ENCODE assay signal across 24 mouse cellular contexts in the genomic region with DNA sequence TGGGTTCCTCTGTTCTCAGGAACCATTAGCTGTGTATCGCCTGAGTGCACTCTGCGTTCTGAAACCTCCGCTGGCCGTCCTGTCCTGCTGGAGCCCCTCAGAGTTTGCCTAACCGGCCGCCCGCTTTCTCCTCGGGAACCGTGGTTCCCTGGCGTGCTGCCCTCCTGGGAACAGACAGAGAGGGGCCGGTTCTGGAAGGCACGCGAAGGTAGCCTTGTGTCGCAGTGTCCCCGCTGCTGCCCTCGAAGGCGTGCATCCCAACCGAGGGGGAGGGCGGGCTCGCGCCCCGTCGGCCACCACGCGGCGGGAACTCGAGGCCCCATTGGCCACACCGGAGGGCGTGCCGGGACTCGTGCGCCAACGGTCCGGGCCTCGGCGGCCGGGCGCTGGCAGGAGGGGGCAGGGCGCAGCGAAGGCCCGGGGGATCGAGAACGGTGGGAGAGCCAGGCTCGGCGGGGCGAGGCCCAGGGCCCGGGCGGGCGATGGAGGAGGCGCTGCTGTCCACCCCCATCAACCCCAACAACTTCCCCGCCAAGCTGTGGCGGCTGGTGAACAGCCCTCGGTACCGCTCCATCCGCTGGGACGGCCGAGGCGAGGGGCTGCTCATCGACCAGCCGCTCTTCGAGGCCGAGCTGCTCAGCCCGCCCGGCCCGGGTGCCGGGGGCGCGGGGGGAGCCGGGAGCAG. TPM values are rescaled to one million over a fixed set of nuclear protein-coding genes. Genes with fewer than 3 reads are reported as not detected.
DNase-seq lines count a peak whose midpoint lies in the region; ATAC-seq and TF ChIP-seq lines count a peak whose summit lies in the region.
"Had no signal": no experiment of that assay in that cellular context is flagged by ENCODE, and none has a peak within 500 bp of the region (broad histone marks: within the 10 kb centered on the region; RNA-seq: fewer than 3 reads in every experiment).

A gene (plus strand): TSS at position 375 of the 685 bp plus-strand sequence.

- H3K27me3 ChIP-seq in heart, adult 2 months (ENCODE audit: control insufficient read depth, insufficient read depth, low read length), result no peaks in the 10 kb centered on the region
- H3K27me3 ChIP-seq in testis, adult 2 months (ENCODE audit: control insufficient read depth, insufficient read depth, low read length), result no peaks in the 10 kb centered on the region
- no peaks in the 10 kb centered on the region for H3K27me3 ChIP-seq in hindbrain, embryonic 13.5 days
- H3K27me3 ChIP-seq: forebrain, embryonic 12.5 days; heart, embryonic 15.5 days had no signal

- WGBS in heart, adult 2 months, result 90% methylated on average over 64 of the region's 69 CpGs
- 88% methylated on average over 68 of the region's 69 CpGs for WGBS in hindbrain, embryonic 13.5 days

- no peaks in the 10 kb centered on the region; the same call in none of the 2 replicates for H3K36me3 ChIP-seq in heart, adult 2 months (ENCODE audit: control insufficient read depth, insufficient read depth, low read length)
- peaks cover 8% of the 10 kb centered on the region for H3K36me3 ChIP-seq in testis, adult 2 months (ENCODE audit: control insufficient read depth, insufficient read depth, low read length)
- H3K36me3 ChIP-seq in hindbrain, embryonic 13.5 days, result peaks cover 79% of the 10 kb centered on the region

- no peak for TF ChIP-seq EP300 in heart, adult 2 months (IDR thresholded peaks at IDR 0.05; ENCODE audit: insufficient read depth, low read depth, low read length)

- H3K4me2 ChIP-seq in hindbrain, embryonic 13.5 days, result no peak within 1 kb of the TSS
- H3K4me2 ChIP-seq: forebrain, embryonic 12.5 days; heart, embryonic 15.5 days had no signal

- ATAC-seq in hindbrain, embryonic 13.5 days (ENCODE audit: low FRiP score), result no peak
- ATAC-seq: CD4-positive, CD25-positive, alpha-beta regulatory T cell, adult 4 months had no signal

- TF ChIP-seq POLR2A in heart, adult 2 months (IDR thresholded peaks at IDR 0.05; ENCODE audit: insufficient read depth, low read depth, low read length), result no peak
- peak; percentile 81 for TF ChIP-seq POLR2A in testis, adult 2 months (IDR thresholded peaks at IDR 0.05; ENCODE audit: control insufficient read depth, low read depth, low read length)

- H3K79me2 ChIP-seq in heart, adult 2 months (replicated peaks; ENCODE audit: control insufficient read depth, insufficient read depth, low read length), result no peaks in the 10 kb centered on the region; the same call in 1 of the 2 replicates

- H3K9ac ChIP-seq in heart, adult 2 months (ENCODE audit: low read depth, low read length), result no peak within 1 kb of the TSS
- no peak within 1 kb of the TSS for H3K9ac ChIP-seq in hindbrain, embryonic 13.5 days
- H3K9ac ChIP-seq: forebrain, embryonic 12.5 days; heart, embryonic 15.5 days; liver, embryonic 14.5 days had no signal

- 0 out of 2 replicates have a peak, but pooled peaks cover 5% of the 10 kb centered on the region for H3K9me3 ChIP-seq in hindbrain, embryonic 13.5 days
- H3K9me3 ChIP-seq: heart, embryonic 15.5 days had no signal

- H3K4me1 ChIP-seq in heart, adult 2 months (ENCODE audit: control insufficient read depth, insufficient read depth, low read length), result no peaks in the 10 kb centered on the region
- peaks cover 6% of the 10 kb centered on the region for H3K4me1 ChIP-seq in testis, adult 2 months (ENCODE audit: control insufficient read depth, insufficient read depth, low read length)
- H3K4me1 ChIP-seq in hindbrain, embryonic 13.5 days (replicated peaks), result no peaks in the 10 kb centered on the region
- H3K4me1 ChIP-seq: forebrain, embryonic 12.5 days; heart, embryonic 15.5 days had no signal

- H3K27ac ChIP-seq in heart, adult 2 months, result no peak within 1 kb of the TSS
- H3K27ac ChIP-seq in layer of hippocampus, adult 2 months, result peak within 1 kb of the TSS; percentile 49; the same call in 1 of the 2 replicates
- peak within 1 kb of the TSS; percentile 98 for H3K27ac ChIP-seq in testis, adult 2 months (ENCODE audit: control insufficient read depth, insufficient read depth, low read depth, low read length)
- H3K27ac ChIP-seq in hindbrain, embryonic 13.5 days, result no peak within 1 kb of the TSS
- H3K27ac ChIP-seq: forebrain, embryonic 12.5 days; heart, embryonic 15.5 days; left cerebral cortex, adult 2 months; liver, embryonic 14.5 days had no signal

- no peak within 1 kb of the TSS for H3K4me3 ChIP-seq in heart, adult 2 months
- no peak within 1 kb of the TSS for H3K4me3 ChIP-seq in layer of hippocampus, adult 2 months
- peak within 1 kb of the TSS; percentile 87 for H3K4me3 ChIP-seq in testis, adult 2 months (ENCODE audit: control insufficient read depth, low read depth, low read length)
- H3K4me3 ChIP-seq in hindbrain, embryonic 13.5 days, result no peak within 1 kb of the TSS
- H3K4me3 ChIP-seq: forebrain, embryonic 12.5 days; heart, embryonic 15.5 days; left cerebral cortex, adult 2 months had no signal

- intact Hi-C loops in heart, adult 2 months (cut with DNase I), result no loop called here

- no peak for TF ChIP-seq CTCF in heart, adult 2 months (IDR thresholded peaks at IDR 0.05)
- TF ChIP-seq CTCF in layer of hippocampus, adult 2 months (conservative IDR thresholded peaks at IDR 0.05), result no peak
- TF ChIP-seq CTCF in testis, adult 2 months (IDR thresholded peaks at IDR 0.05; ENCODE audit: control insufficient read depth, insufficient read depth, insufficient replicate concordance, low read depth, low read length), result no peak

- peak; percentile 88 for DNase-seq in heart, adult 11 months
- DNase-seq in heart, adult 2 months, result no peak
- DNase-seq in layer of hippocampus, adult 2 months (ENCODE audit: low spot score in 2 of 2), result no peak
- no peak for DNase-seq in layer of hippocampus, postnatal 36 days
- DNase-seq in ES-CJ7 (ENCODE audit: low read depth, low spot score), result peak; percentile 25
- no peak for DNase-seq in B cell, adult 2 months
- DNase-seq: adrenal gland, adult 2 months; cerebellum, adult 9-10 months; gastrocnemius, postnatal 14 days; kidney, postnatal 10 days; left cerebral cortex, postnatal 4 days; lung, postnatal 10 days; midbrain, embryonic 14.5 days; spleen, adult 18-20 months had no signal

RNA-seq across cellular contexts. Expression of the gene that starts here (rescaled TPM):
- under 1 TPM in 1 of 2 experiments, not detected in 1; 0.05 TPM for total RNA-seq in heart, adult 2 months (2021)
- polyA plus RNA-seq in heart, adult 2 months (2012; rRNA removed), result 0.02 and 0.06 TPM in 2 replicates
- under 1 TPM; 0.56 to 0.90 TPM for total RNA-seq in layer of hippocampus, adult 2 months (2021)
- total RNA-seq in layer of hippocampus, postnatal 36 days (2021), result under 1 TPM; 0.22 to 0.78 TPM
- 89.4 and 90.3 TPM in 2 replicates for polyA plus RNA-seq in testis, adult 2 months (2012; rRNA removed)
- polyA plus RNA-seq in hindbrain, embryonic 13.5 days (2015; fragmentation: Nextera tagmentation; extraction: Ambion mirVana), result 0.51 and 0.63 TPM in 2 replicates
- total RNA-seq: common myeloid progenitor, adult 5-6 weeks; gastrocnemius, postnatal 14 days; hematopoietic stem cell, adult 5-6 weeks; megakaryocyte progenitor cell, adult 5-6 weeks had no signal

Comparison
In these comparisons a context has a peak if more than half of its experiments do, and no peak if none do; other contexts are left out.
1. RNA of the gene that starts here (polyA plus RNA-seq): 89.4 to 90.3 TPM in testis, adult 2 months; 0.51 to 0.63 TPM in hindbrain, embryonic 13.5 days and 0.02 to 0.06 TPM in heart, adult 2 months; every median in the first group is over 10 times any median in the second.
2. DNase-seq: peak in heart, adult 11 months (single experiment) and ES-CJ7 (single experiment); none in heart, adult 2 months (0 of 2), layer of hippocampus, adult 2 months (0 of 2), layer of hippocampus, postnatal 36 days (0 of 2) and B cell, adult 2 months (0 of 2).
3. H3K27ac ChIP-seq: peak in layer of hippocampus, adult 2 months (single experiment) and testis, adult 2 months (single experiment); none in heart, adult 2 months (single experiment) and hindbrain, embryonic 13.5 days (single experiment).